Mouse (Mus musculus) C2C12 (cell line): ENCODE data around the gene 1700001K19Rik. TPM values are rescaled to one million over a fixed set of nuclear protein-coding genes. Genes with fewer than 3 reads are reported as not detected.

Experiments
- H3K27me3 ChIP-seq: one replicate; pipeline ENCODE4 v1.6.1; 2011; ENCODE audit not compliant: control insufficient read depth, insufficient read depth, insufficient read length
- H3K36me3 ChIP-seq: one replicate; pipeline ENCODE4 v1.6.1; 2011; ENCODE audit not compliant: control insufficient read depth, insufficient read depth
- H3K4me3 ChIP-seq: one replicate; pipeline ENCODE4 v1.5.1; 2011; ENCODE audit warnings: mild to moderate bottlenecking, control low read depth; ENCODE audit not compliant: poor library complexity, insufficient read depth, severe bottlenecking
- H3K79me2 ChIP-seq: one replicate; pipeline ENCODE4 v1.6.1; 2011; ENCODE audit not compliant: control insufficient read depth, insufficient read depth
- H3K79me3 ChIP-seq: one replicate; pipeline ENCODE4 v1.6.1; 2011; ENCODE audit warnings: low read depth, control low read depth
- H3ac ChIP-seq: one replicate; pipeline ENCODE3; 2011; ENCODE audit warnings: low read depth; ENCODE audit not compliant: control insufficient read depth, insufficient read length
- CEBPB ChIP-seq: IDR thresholded peaks from one replicate; pipeline ENCODE4 v1.6.1; 2011; ENCODE audit warnings: low read depth, mild to moderate bottlenecking, control low read depth, moderate library complexity
- CTCF ChIP-seq: IDR thresholded peaks from one replicate; pipeline ENCODE4 v1.5.1; 2011; ENCODE audit not compliant: control insufficient read depth, insufficient read depth, insufficient read length
- FOSL1 ChIP-seq: IDR thresholded peaks from one replicate; pipeline ENCODE4 v1.8.0; 2011; ENCODE audit warnings: mild to moderate bottlenecking, low read length; ENCODE audit not compliant: poor library complexity, insufficient read depth, severe bottlenecking
- MAX ChIP-seq: IDR thresholded peaks from one replicate; pipeline ENCODE4 v1.6.1; 2011; ENCODE audit warnings: mild to moderate bottlenecking, control low read depth
- MYOD1 ChIP-seq: IDR thresholded peaks from one replicate; pipeline ENCODE4 v1.6.1; 2011; ENCODE audit warnings: low read depth; ENCODE audit not compliant: control insufficient read depth, insufficient read length
- MYOG ChIP-seq: IDR thresholded peaks from one replicate; pipeline ENCODE4 v1.6.1; 2011; ENCODE audit not compliant: control insufficient read depth, insufficient read length; ENCODE audit errors: extremely low read depth
- USF1 ChIP-seq: IDR thresholded peaks from one replicate; pipeline ENCODE4 v1.6.1; 2011; ENCODE audit warnings: low read depth, mild to moderate bottlenecking, control low read depth, moderate library complexity
- microRNA-seq: library from miRNA; unstranded; fragments of <30 nt; microRNA quantifications from one replicate; pipeline ENCODE4, GENCODE M21; 2019; ENCODE audit warnings: borderline microRNAs expressed
- polyA plus RNA-seq: library from polyadenylated mRNA; unstranded; fragments of >200 nt; fragmentation: generic; extraction: Trizol; gene quantifications from one replicate; pipeline ENCODE4 v1.2.1, GENCODE M21; 2012; ENCODE audit warnings: missing spikeins

The 1700001K19Rik gene
- polyA plus RNA-seq, 1 experiment: 0.04 TPM

DNA sequence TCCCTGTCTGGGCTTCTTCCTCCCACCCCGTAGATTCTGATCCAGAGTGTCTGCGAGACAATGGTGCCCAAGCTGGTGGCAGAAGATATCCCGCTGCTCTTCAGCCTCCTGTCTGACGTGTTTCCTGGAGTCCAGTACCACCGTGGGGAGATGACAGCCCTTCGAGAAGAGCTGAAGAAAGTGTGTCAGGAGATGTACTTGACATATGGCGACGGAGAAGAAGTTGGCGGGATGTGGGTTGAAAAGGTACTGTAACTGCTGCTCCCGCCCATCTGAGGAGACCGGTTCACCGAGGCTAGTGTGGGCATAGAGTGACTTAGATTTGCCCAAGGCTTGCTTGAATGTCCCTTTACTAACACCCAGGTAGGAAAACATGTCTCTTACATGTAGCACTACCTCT, 46.1 kb downstream of the 1700001K19Rik start:
- Histone ChIP-seq H3K79me2 (no peaks in the 10 kb centered on the region), H3K4me3 (no peak overlapping the region), H3K79me3 (no peaks in the 10 kb centered on the region), H3K27me3 (no peaks in the 10 kb centered on the region), H3K36me3 (peaks cover 94% of the 10 kb centered on the region), H3ac (no peak overlapping the region)
- TF ChIP-seq CEBPB (no peak), MAX (no peak)

DNA sequence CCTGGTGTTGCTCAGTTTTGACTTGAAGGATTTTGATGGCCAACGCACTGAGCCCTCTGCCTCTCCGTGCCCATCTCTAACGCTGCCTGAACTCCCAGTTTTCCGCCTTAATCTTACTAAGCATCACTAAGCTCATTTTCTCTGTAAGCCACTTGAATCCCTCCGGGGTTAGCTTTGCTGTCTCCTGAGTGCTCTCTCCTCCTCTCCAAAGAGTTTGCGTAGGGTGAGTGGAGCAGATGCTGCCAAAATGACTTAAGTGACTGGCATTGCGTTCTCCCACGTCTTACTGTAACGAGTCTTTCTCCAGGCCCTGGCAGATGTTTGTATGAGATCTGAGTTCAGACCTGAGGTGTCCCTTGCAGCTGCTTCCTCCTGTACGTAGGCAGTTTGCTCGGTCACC, 52.4 kb downstream of the 1700001K19Rik start:
- TF ChIP-seq MYOG: no peak
- no peak for TF ChIP-seq FOSL1
- TF ChIP-seq MYOD1: no peak
- no peak for TF ChIP-seq USF1
- no peak for TF ChIP-seq MAX
- no peak for TF ChIP-seq CEBPB
- no peak for TF ChIP-seq CTCF
- Histone ChIP-seq H3K36me3 (peaks cover 100% of the 10 kb centered on the region), H3K4me3 (no peak overlapping the region)

More for the DNA sequence above, 52.4 kb downstream of the 1700001K19Rik start:
- Histone ChIP-seq H3K79me2 (no peaks in the 10 kb centered on the region), H3ac (no peak overlapping the region), H3K79me3 (no peaks in the 10 kb centered on the region), H3K27me3 (no peaks in the 10 kb centered on the region)

Small RNA genes within 50 kb of the gene (microRNA-seq; reads per million reads assigned to microRNA genes)
- gene Gm27299: not detected

Other genes with a start within 250 kb of the 1700001K19Rik start
- 35.5 TPM for gene Ppp2r5c, start 235.5 kb downstream of the 1700001K19Rik start, polyA plus RNA-seq
- gene Dync1h1, start 81.2 kb downstream of the 1700001K19Rik start, polyA plus RNA-seq: 83.5 TPM
- 253 TPM for gene Hsp90aa1, start 20.1 kb upstream of the 1700001K19Rik start, polyA plus RNA-seq
- 12.6 TPM for gene Wdr20, start 55.3 kb upstream of the 1700001K19Rik start, polyA plus RNA-seq
- gene Mok, start 158.3 kb upstream of the 1700001K19Rik start, polyA plus RNA-seq: 2.0 TPM
- gene Zfp839, start 167.6 kb upstream of the 1700001K19Rik start, polyA plus RNA-seq: 1.2 TPM
- gene Cinp, start 206.5 kb upstream of the 1700001K19Rik start, polyA plus RNA-seq: 71.9 TPM
- 3.4 TPM for gene Tecpr2, start 206.6 kb upstream of the 1700001K19Rik start, polyA plus RNA-seq